Mouse (Mus musculus) embryonic facial prominence, embryonic 14.5 days (tissue): Measurements from ENCODE around the gene Zfp704. TPM values are rescaled to one million over a fixed set of nuclear protein-coding genes. Genes with fewer than 3 reads are reported as not detected.

ENCODE experiments used
- ATAC-seq: fragments of 200-750 bp; cut with Nextera tagmentation; 2 replicates; pipeline ENCODE4 v1.8.0; 2017; ENCODE audit warnings: low read depth, moderate number of reproducible peaks, moderate TSS enrichment
- DNase-seq: peaks from one replicate; pipeline ENCODE4 v3.0.0-alpha.2; 2015; ENCODE audit warnings: low spot score
- H3K27ac ChIP-seq: fragments of 300-500 bp; sonication (generic); replicated peaks from 2 replicates; pipeline ENCODE4 v1.5.1; 2014; ENCODE audit warnings: low read depth, mild to moderate bottlenecking, low read length, moderate library complexity
- H3K27me3 ChIP-seq: fragments of 300-500 bp; sonication (generic); replicated peaks from 2 replicates; pipeline ENCODE4 v1.6.1; 2014; ENCODE audit warnings: low read length; ENCODE audit not compliant: control insufficient read depth, insufficient read depth
- H3K36me3 ChIP-seq: fragments of 300-500 bp; sonication (generic); 2 replicates; pipeline ENCODE4 v1.6.1; 2014; ENCODE audit warnings: low read length, mixed read lengths; ENCODE audit not compliant: control insufficient read depth, insufficient read depth
- H3K4me1 ChIP-seq: fragments of 300-500 bp; sonication (generic); 2 replicates; pipeline ENCODE4 v1.6.1; 2014; ENCODE audit warnings: antibody characterized with exemption, low read length; ENCODE audit not compliant: control insufficient read depth, insufficient read depth
- H3K4me2 ChIP-seq: fragments of 300-500 bp; sonication (generic); 2 replicates; pipeline ENCODE4 v1.6.1; 2014; ENCODE audit warnings: low read depth, mild to moderate bottlenecking, low read length, moderate library complexity, mixed read lengths
- H3K4me3 ChIP-seq: fragments of 300-500 bp; sonication (generic); 2 replicates; pipeline ENCODE4 v1.5.1; 2014; ENCODE audit warnings: low read depth, mild to moderate bottlenecking, low read length
- H3K9ac ChIP-seq: fragments of 300-500 bp; sonication (generic); 2 replicates; pipeline ENCODE4 v1.6.1; 2014; ENCODE audit warnings: low read depth, mild to moderate bottlenecking, low read length, moderate library complexity, mixed read lengths
- H3K9me3 ChIP-seq: fragments of 300-500 bp; sonication (generic); 2 replicates; pipeline ENCODE4 v1.6.1; 2016; ENCODE audit warnings: low read length; ENCODE audit not compliant: control insufficient read depth
- WGBS: fragments of 180-500 bp; shearing (Covaris S2); extraction: QIAGEN DNeasy Blood & Tissue Kit; methylation state at CpG from one replicate; pipeline ENCODE4 v1.1.7; 2014; 5-methylcytosine and 5-hydroxymethylcytosine counted together
- polyA plus RNA-seq: library from polyadenylated mRNA; unstranded; fragments of >200 nt; fragmentation: Nextera tagmentation; extraction: Ambion mirVana; gene quantifications from 2 replicates; pipeline ENCODE4 v1.2.1, GENCODE M21; 2014

Zfp704 gene
- polyA plus RNA-seq, 1 experiment from 2014 or later: 11.7 TPM

- no peak for DNase-seq
- WGBS: 65% methylated on average over 6 of the region's 6 CpGs
- Histone ChIP-seq H3K9ac (no peak overlapping the region), H3K27me3 (no peaks in the 10 kb centered on the region), H3K4me3 (no peak overlapping the region), H3K4me1 (peaks cover 49% of the 10 kb centered on the region), H3K9me3 (no peaks in the 10 kb centered on the region), H3K27ac (no peak overlapping the region), H3K36me3 (no peaks in the 10 kb centered on the region), H3K4me2 (no peak overlapping the region)
- ATAC-seq: no peak
Measured at GRCm38 (mm10) chr3:9522009-9522408, 87.9 kb downstream of the Zfp704 start.

GRCm38 (mm10) chr3:9520728-9521054 is 89.2 kb downstream of the Zfp704 start:
- Histone ChIP-seq H3K4me1 (peaks cover 49% of the 10 kb centered on the region), H3K36me3 (no peaks in the 10 kb centered on the region), H3K27me3 (no peaks in the 10 kb centered on the region), H3K4me2 (peak overlapping the region; percentile 37), H3K9ac (no peak overlapping the region), H3K4me3 (no peak overlapping the region), H3K9me3 (no peaks in the 10 kb centered on the region), H3K27ac (peak overlapping the region; percentile 83)
- ATAC-seq (no peak), DNase-seq (no peak)
- WGBS: 31% methylated on average over 7 of the region's 7 CpGs

GRCm38 (mm10) chr3:9520051-9520727 is 89.7 kb downstream of the Zfp704 start:
- 0 out of 2 replicates have a peak overlapping the region, but pooled peaks have one; percentile 15 for H3K9ac ChIP-seq
- peaks cover 52% of the 10 kb centered on the region for H3K4me1 ChIP-seq

GRCm38 (mm10) chr3:9519491-9519890 is 90.4 kb downstream of the Zfp704 start:
- ATAC-seq: no peak
- Histone ChIP-seq H3K27me3 (no peaks in the 10 kb centered on the region), H3K9ac (0 out of 2 replicates have a peak overlapping the region, but pooled peaks have one; percentile 15), H3K4me1 (peaks cover 51% of the 10 kb centered on the region), H3K27ac (peak overlapping the region; percentile 83), H3K4me2 (peak overlapping the region; percentile 37; the same call in 1 of the 2 replicates), H3K9me3 (no peaks in the 10 kb centered on the region), H3K4me3 (no peak overlapping the region), H3K36me3 (no peaks in the 10 kb centered on the region)
- WGBS: 48% methylated on average over 4 of the region's 4 CpGs
- no peak for DNase-seq

More at GRCm38 (mm10) chr3:9520051-9520727, 89.7 kb downstream of the Zfp704 start:
- Histone ChIP-seq H3K27ac (peak overlapping the region; percentile 83), H3K9me3 (no peaks in the 10 kb centered on the region), H3K36me3 (no peaks in the 10 kb centered on the region), H3K27me3 (no peaks in the 10 kb centered on the region), H3K4me3 (no peak overlapping the region), H3K4me2 (peak overlapping the region; percentile 37)
- DNase-seq (peak; percentile 94), ATAC-seq (peak; percentile 94)
- WGBS: 8% methylated on average over 17 of the region's 17 CpGs

- Histone ChIP-seq H3K9ac (no peak overlapping the region), H3K4me3 (no peak overlapping the region), H3K27me3 (no peaks in the 10 kb centered on the region), H3K9me3 (no peaks in the 10 kb centered on the region), H3K36me3 (no peaks in the 10 kb centered on the region), H3K4me2 (no peak overlapping the region), H3K27ac (peak overlapping the region; percentile 83), H3K4me1 (peaks cover 47% of the 10 kb centered on the region)
- no peak for ATAC-seq
- DNase-seq: no peak
- WGBS: 92% methylated on average over 7 of the region's 7 CpGs
Measured at GRCm38 (mm10) chr3:9518936-9519335, 90.9 kb downstream of the Zfp704 start.

- Histone ChIP-seq H3K9ac (no peak overlapping the region), H3K27me3 (no peaks in the 10 kb centered on the region), H3K36me3 (no peaks in the 10 kb centered on the region), H3K27ac (no peak overlapping the region), H3K4me2 (no peak overlapping the region), H3K4me3 (no peak overlapping the region), H3K9me3 (no peaks in the 10 kb centered on the region), H3K4me1 (peaks cover 27% of the 10 kb centered on the region)
- WGBS: 53% methylated on average over 7 of the region's 8 CpGs
- ATAC-seq (no peak), DNase-seq (no peak)
Measured at GRCm38 (mm10) chr3:9516119-9516855, 93.6 kb downstream of the Zfp704 start.

GRCm38 (mm10) chr3:9515527-9515926 is 94.4 kb downstream of the Zfp704 start:
- no peak for DNase-seq
- no peak for ATAC-seq
- Histone ChIP-seq H3K27ac (no peak overlapping the region), H3K4me3 (no peak overlapping the region), H3K4me2 (no peak overlapping the region), H3K9ac (no peak overlapping the region), H3K36me3 (no peaks in the 10 kb centered on the region), H3K9me3 (no peaks in the 10 kb centered on the region), H3K27me3 (no peaks in the 10 kb centered on the region), H3K4me1 (peaks cover 21% of the 10 kb centered on the region)
- 76% methylated on average over 8 of the region's 8 CpGs for WGBS

- H3K4me3 ChIP-seq: no peak overlapping the region
- H3K9me3 ChIP-seq: no peaks in the 10 kb centered on the region
- no peaks in the 10 kb centered on the region for H3K36me3 ChIP-seq
- H3K4me2 ChIP-seq: no peak overlapping the region
- DNase-seq: peak; percentile 76
- no peak overlapping the region for H3K9ac ChIP-seq
- peaks cover 3% of the 10 kb centered on the region for H3K4me1 ChIP-seq
- no peak overlapping the region for H3K27ac ChIP-seq
- WGBS: 51% methylated on average over 7 of the region's 7 CpGs
- H3K27me3 ChIP-seq: no peaks in the 10 kb centered on the region
- ATAC-seq: peak; percentile 71
Measured at GRCm38 (mm10) chr3:9513703-9514110, 96.2 kb downstream of the Zfp704 start.
